Mouse (Mus musculus): ENCODE measurements around the gene Myf5. TPM values are rescaled to one million over a fixed set of nuclear protein-coding genes. Genes with fewer than 3 reads are reported as not detected.

Myf5 gene
- polyA plus RNA-seq, 1 experiment from 2014 or later, result 1.6 TPM

GRCm38 (mm10) chr10:107496402-107496801, 10.5 kb upstream of the Myf5 start:
- Histone ChIP-seq H3K27ac (ENCODE audit: low read depth, low read length) (no peak overlapping the region), H3K4me2 (no peak overlapping the region), H3K9ac (ENCODE audit: low read depth, low read length) (no peak overlapping the region), H3K4me1 (replicated peaks; ENCODE audit: control insufficient read depth, insufficient read depth, low read length) (no peaks in the 10 kb centered on the region), H3K27me3 (replicated peaks; ENCODE audit: control insufficient read depth, insufficient read depth, low read length) (no peaks in the 10 kb centered on the region), H3K9me3 (ENCODE audit: control insufficient read depth, low read length) (no peaks in the 10 kb centered on the region), H3K36me3 (ENCODE audit: control insufficient read depth, insufficient read depth, low read length) (no peaks in the 10 kb centered on the region), H3K4me3 (ENCODE audit: low read depth, low read length) (no peak overlapping the region)
- ATAC-seq (replicated peaks; ENCODE audit: low FRiP score) (no peak), DNase-seq (ENCODE audit: low spot score) (no peak)
- 73% methylated on average over 1 of the region's 1 CpGs for WGBS

GRCm38 (mm10) chr10:107494568-107494967, 8.6 kb upstream of the Myf5 start, which contains the start of gene Myf6:
Gene Myf6 (minus strand): TSS chr10:107494737.
- no peaks in the 10 kb centered on the region for H3K36me3 ChIP-seq (ENCODE audit: control insufficient read depth, insufficient read depth, low read length)
- no peak for DNase-seq (ENCODE audit: low spot score)
- H3K4me3 ChIP-seq (ENCODE audit: low read depth, low read length), result no peak within 1 kb of the TSS
- no peak within 1 kb of the TSS for H3K27ac ChIP-seq (ENCODE audit: low read depth, low read length)
- H3K4me1 ChIP-seq (replicated peaks; ENCODE audit: control insufficient read depth, insufficient read depth, low read length), result no peaks in the 10 kb centered on the region
- no peak within 1 kb of the TSS for H3K9ac ChIP-seq (ENCODE audit: low read depth, low read length)
- H3K9me3 ChIP-seq (ENCODE audit: control insufficient read depth, low read length), result no peaks in the 10 kb centered on the region
- peak within 1 kb of the TSS; percentile 41 for H3K4me2 ChIP-seq
- 84% methylated on average over 6 of the region's 6 CpGs for WGBS
- no peaks in the 10 kb centered on the region for H3K27me3 ChIP-seq (replicated peaks; ENCODE audit: control insufficient read depth, insufficient read depth, low read length)
- no peak for ATAC-seq (replicated peaks; ENCODE audit: low FRiP score)

GRCm38 (mm10) chr10:107493580-107494474, 7.9 kb upstream of the Myf5 start:
- no peaks in the 10 kb centered on the region for H3K36me3 ChIP-seq (ENCODE audit: control insufficient read depth, insufficient read depth, low read length)
- DNase-seq (ENCODE audit: low spot score) (no peak), ATAC-seq (replicated peaks; ENCODE audit: low FRiP score) (no peak)
- no peak overlapping the region for H3K27ac ChIP-seq (ENCODE audit: low read depth, low read length)
- H3K9ac ChIP-seq (ENCODE audit: low read depth, low read length), result no peak overlapping the region
- no peak overlapping the region; the same call in 1 of the 2 replicates for H3K4me3 ChIP-seq (ENCODE audit: low read depth, low read length)
- peak overlapping the region; percentile 41 for H3K4me2 ChIP-seq
- no peaks in the 10 kb centered on the region for H3K9me3 ChIP-seq (ENCODE audit: control insufficient read depth, low read length)
- 44% methylated on average over 20 of the region's 20 CpGs for WGBS
- H3K27me3 ChIP-seq (replicated peaks; ENCODE audit: control insufficient read depth, insufficient read depth, low read length), result no peaks in the 10 kb centered on the region
- H3K4me1 ChIP-seq (replicated peaks; ENCODE audit: control insufficient read depth, insufficient read depth, low read length), result no peaks in the 10 kb centered on the region

GRCm38 (mm10) chr10:107492867-107493579, 7.1 kb upstream of the Myf5 start:
- 40% methylated on average over 18 of the region's 18 CpGs for WGBS
- H3K4me1 ChIP-seq (replicated peaks; ENCODE audit: control insufficient read depth, insufficient read depth, low read length), result no peaks in the 10 kb centered on the region
- DNase-seq (ENCODE audit: low spot score), result no peak
- H3K9ac ChIP-seq (ENCODE audit: low read depth, low read length), result no peak overlapping the region
- H3K4me2 ChIP-seq, result peak overlapping the region; percentile 41
- no peaks in the 10 kb centered on the region for H3K36me3 ChIP-seq (ENCODE audit: control insufficient read depth, insufficient read depth, low read length)
- ATAC-seq (replicated peaks; ENCODE audit: low FRiP score), result no peak
- H3K4me3 ChIP-seq (ENCODE audit: low read depth, low read length), result peak overlapping the region; percentile 21; the same call in 1 of the 2 replicates
- no peaks in the 10 kb centered on the region for H3K27me3 ChIP-seq (replicated peaks; ENCODE audit: control insufficient read depth, insufficient read depth, low read length)
- H3K27ac ChIP-seq (ENCODE audit: low read depth, low read length), result no peak overlapping the region
- no peaks in the 10 kb centered on the region for H3K9me3 ChIP-seq (ENCODE audit: control insufficient read depth, low read length)

- 34% methylated on average over 12 of the region's 12 CpGs for WGBS
- H3K27me3 ChIP-seq (replicated peaks; ENCODE audit: control insufficient read depth, insufficient read depth, low read length), result no peaks in the 10 kb centered on the region
- H3K27ac ChIP-seq (ENCODE audit: low read depth, low read length), result no peak overlapping the region
- no peaks in the 10 kb centered on the region for H3K36me3 ChIP-seq (ENCODE audit: control insufficient read depth, insufficient read depth, low read length)
- ATAC-seq (replicated peaks; ENCODE audit: low FRiP score) (no peak), DNase-seq (ENCODE audit: low spot score) (no peak)
- H3K9ac ChIP-seq (ENCODE audit: low read depth, low read length), result no peak overlapping the region
- H3K4me2 ChIP-seq, result no peak overlapping the region
- H3K9me3 ChIP-seq (ENCODE audit: control insufficient read depth, low read length), result no peaks in the 10 kb centered on the region
- no peak overlapping the region for H3K4me3 ChIP-seq (ENCODE audit: low read depth, low read length)
- no peaks in the 10 kb centered on the region for H3K4me1 ChIP-seq (replicated peaks; ENCODE audit: control insufficient read depth, insufficient read depth, low read length)
Measured at GRCm38 (mm10) chr10:107488654-107489315, 2.9 kb upstream of the Myf5 start.

GRCm38 (mm10) chr10:107486770-107487169, 836 bp upstream of the Myf5 start:
- H3K4me1 ChIP-seq (replicated peaks; ENCODE audit: control insufficient read depth, insufficient read depth, low read length), result no peaks in the 10 kb centered on the region
- no peak overlapping the region for H3K27ac ChIP-seq (ENCODE audit: low read depth, low read length)
- no peak overlapping the region for H3K9ac ChIP-seq (ENCODE audit: low read depth, low read length)
- no peaks in the 10 kb centered on the region for H3K9me3 ChIP-seq (ENCODE audit: control insufficient read depth, low read length)
- H3K4me2 ChIP-seq, result no peak overlapping the region
- no peak overlapping the region for H3K4me3 ChIP-seq (ENCODE audit: low read depth, low read length)
- H3K27me3 ChIP-seq (replicated peaks; ENCODE audit: control insufficient read depth, insufficient read depth, low read length), result no peaks in the 10 kb centered on the region
- no peak for ATAC-seq (replicated peaks; ENCODE audit: low FRiP score)
- no peak for DNase-seq (ENCODE audit: low spot score)
- 73% methylated on average over 12 of the region's 12 CpGs for WGBS
- H3K36me3 ChIP-seq (ENCODE audit: control insufficient read depth, insufficient read depth, low read length), result no peaks in the 10 kb centered on the region

- no peak overlapping the region for H3K4me3 ChIP-seq (ENCODE audit: low read depth, low read length)
- DNase-seq (ENCODE audit: low spot score), result no peak
- H3K9ac ChIP-seq (ENCODE audit: low read depth, low read length), result no peak overlapping the region
- H3K9me3 ChIP-seq (ENCODE audit: control insufficient read depth, low read length), result no peaks in the 10 kb centered on the region
- no peak overlapping the region for H3K27ac ChIP-seq (ENCODE audit: low read depth, low read length)
- 58% methylated on average over 10 of the region's 10 CpGs for WGBS
- no peaks in the 10 kb centered on the region for H3K4me1 ChIP-seq (replicated peaks; ENCODE audit: control insufficient read depth, insufficient read depth, low read length)
- no peaks in the 10 kb centered on the region for H3K27me3 ChIP-seq (replicated peaks; ENCODE audit: control insufficient read depth, insufficient read depth, low read length)
- 0 out of 2 replicates have a peak, but pooled peaks have one; percentile 20 for ATAC-seq (replicated peaks; ENCODE audit: low FRiP score)
- H3K36me3 ChIP-seq (ENCODE audit: control insufficient read depth, insufficient read depth, low read length), result no peaks in the 10 kb centered on the region
- H3K4me2 ChIP-seq, result no peak overlapping the region
Measured at GRCm38 (mm10) chr10:107484050-107484449, 1.9 kb downstream of the Myf5 start.

GRCm38 (mm10) chr10:107473497-107473896, 12.4 kb downstream of the Myf5 start:
- ATAC-seq (replicated peaks; ENCODE audit: low FRiP score), result no peak
- H3K4me1 ChIP-seq (replicated peaks; ENCODE audit: control insufficient read depth, insufficient read depth, low read length), result no peaks in the 10 kb centered on the region
- H3K27me3 ChIP-seq (replicated peaks; ENCODE audit: control insufficient read depth, insufficient read depth, low read length), result no peaks in the 10 kb centered on the region
- no peaks in the 10 kb centered on the region for H3K9me3 ChIP-seq (ENCODE audit: control insufficient read depth, low read length)
- no peak overlapping the region for H3K4me3 ChIP-seq (ENCODE audit: low read depth, low read length)
- H3K4me2 ChIP-seq, result no peak overlapping the region
- 57% methylated on average over 2 of the region's 2 CpGs for WGBS
- no peak for DNase-seq (ENCODE audit: low spot score)
- no peaks in the 10 kb centered on the region for H3K36me3 ChIP-seq (ENCODE audit: control insufficient read depth, insufficient read depth, low read length)
- H3K9ac ChIP-seq (ENCODE audit: low read depth, low read length), result no peak overlapping the region
- no peak overlapping the region for H3K27ac ChIP-seq (ENCODE audit: low read depth, low read length)
